Mouse (Mus musculus) lung, adult 2 months (tissue): ENCODE measurements around the gene B3gnt6.

ENCODE experiments used
- CTCF ChIP-seq: fragments of 200-500 bp; IDR thresholded peaks from 2 replicates; pipeline ENCODE4 v1.5.1; 2011; ENCODE audit warnings: mild to moderate bottlenecking, low read length, control low read depth; ENCODE audit not compliant: insufficient read depth
- POLR2A ChIP-seq: fragments of 200-500 bp; IDR thresholded peaks from 2 replicates; pipeline ENCODE4 v1.6.1; 2011; ENCODE audit warnings: low read depth, mild to moderate bottlenecking, control low read depth, low read length, borderline replicate concordance; ENCODE audit errors: extremely low read depth

- TF ChIP-seq POLR2A (no peak), CTCF (no peak)
Observed at GRCm38 (mm10) chr7:98188238-98188637, 11.0 kb downstream of the B3gnt6 start.
